8 mouse cellular contexts compared by ENCODE assay signal in the genomic region with DNA sequence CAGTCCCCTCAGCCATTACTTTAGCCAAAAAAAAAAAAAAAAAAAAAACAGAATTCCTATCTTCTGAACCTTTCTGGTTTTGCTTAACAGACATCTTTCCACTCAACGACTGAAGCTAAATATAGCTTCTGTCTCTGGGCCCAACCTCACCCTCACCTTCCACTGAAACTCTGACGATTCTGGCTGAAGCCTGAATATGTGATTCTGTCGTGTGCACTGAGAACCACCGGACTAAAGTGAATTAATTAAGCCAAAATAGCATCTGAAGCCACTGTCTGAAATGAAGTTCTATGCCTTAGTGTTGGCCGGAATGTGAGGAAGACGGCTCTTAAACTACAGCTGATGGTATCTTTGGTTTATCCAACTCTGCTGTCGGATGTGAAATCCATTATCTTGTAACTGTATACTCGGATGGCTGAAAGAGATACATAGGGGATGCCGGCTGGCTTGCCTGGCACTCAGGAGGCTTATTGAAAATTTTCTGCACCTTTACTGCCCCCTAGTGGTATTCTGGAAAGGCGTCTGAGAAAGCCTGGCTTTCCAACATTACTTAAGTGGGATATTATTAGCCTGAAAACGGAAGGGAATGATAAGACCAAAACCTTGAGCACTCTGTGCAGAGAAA.
DNase-seq lines count a peak whose midpoint lies in the region; ATAC-seq lines count a peak whose summit lies in the region.

No protein-coding gene starts in this region.

- peak; percentile 64 for DNase-seq in A20 (ENCODE audit: low read depth, low spot score)
- DNase-seq in adrenal gland, postnatal 36 days, result peak; percentile 59 to 75
- DNase-seq in heart, adult 8-10 months (ENCODE audit: low spot score), result peak; percentile 87
- DNase-seq in kidney, adult 18-20 months, result peak; percentile 52
- peak; percentile 45 to 63 for DNase-seq in left cerebral cortex, postnatal 36 days (ENCODE audit: low spot score in 2 of 2)
- peak; percentile 96 for DNase-seq in midbrain, embryonic 14.5 days
- DNase-seq in splenic B cell, adult 2 months (ENCODE audit: low read depth, low spot score), result peak; percentile 78

- no peaks in the 10 kb centered on the region for H3K27me3 ChIP-seq in embryonic facial prominence, embryonic 12.5 days
- no peaks in the 10 kb centered on the region for H3K27me3 ChIP-seq in midbrain, embryonic 14.5 days (ENCODE audit: control insufficient read depth, insufficient read depth, low read length)
- H3K27me3 ChIP-seq in splenic B cell, adult 2 months (ENCODE audit: control insufficient read depth, insufficient read depth, low read length, poor library complexity, severe bottlenecking), result no peaks in the 10 kb centered on the region

- ATAC-seq in embryonic facial prominence, embryonic 12.5 days (ENCODE audit: insufficient number of reproducible peaks, insufficient read depth, low FRiP score, low TSS enrichment), result 0 out of 2 replicates have a peak, but pooled peaks have one; percentile 23
- ATAC-seq in midbrain, embryonic 14.5 days (ENCODE audit: low FRiP score, low TSS enrichment), result peak; percentile 63

- H3K9ac ChIP-seq in embryonic facial prominence, embryonic 12.5 days, result no peak overlapping the region
- H3K9ac ChIP-seq in midbrain, embryonic 14.5 days (replicated peaks; ENCODE audit: low read length), result no peak overlapping the region

- peak overlapping the region; percentile 16; the same call in 1 of the 2 replicates for H3K4me2 ChIP-seq in embryonic facial prominence, embryonic 12.5 days (replicated peaks)
- H3K4me2 ChIP-seq in midbrain, embryonic 14.5 days (ENCODE audit: low read length), result peak overlapping the region; percentile 24; the same call in 1 of the 2 replicates

- H3K36me3 ChIP-seq in embryonic facial prominence, embryonic 12.5 days, result no peaks in the 10 kb centered on the region
- H3K36me3 ChIP-seq in midbrain, embryonic 14.5 days (ENCODE audit: control insufficient read depth, insufficient read depth, low read length), result no peaks in the 10 kb centered on the region
- H3K36me3 ChIP-seq in splenic B cell, adult 2 months (ENCODE audit: control insufficient read depth, insufficient read depth, low read length, poor library complexity, severe bottlenecking), result no peaks in the 10 kb centered on the region

- no peak overlapping the region for H3K27ac ChIP-seq in embryonic facial prominence, embryonic 12.5 days
- H3K27ac ChIP-seq in midbrain, embryonic 14.5 days (replicated peaks; ENCODE audit: low read depth, low read length), result no peak overlapping the region

- 13% methylated on average over 11 of the region's 11 CpGs for WGBS in embryonic facial prominence, embryonic 12.5 days
- 26% methylated on average over 11 of the region's 11 CpGs for WGBS in midbrain, embryonic 14.5 days

- H3K4me3 ChIP-seq in embryonic facial prominence, embryonic 12.5 days, result no peak overlapping the region
- H3K4me3 ChIP-seq in midbrain, embryonic 14.5 days (replicated peaks; ENCODE audit: low read depth, low read length), result no peak overlapping the region

- intact Hi-C loops in left cerebral cortex, postnatal 36 days (cut with DNase I), result loop anchor here (2.0 kb wide), 2 partner anchors 257 to 361 kb away; no protein-coding TSS in a partner anchor

- H3K9me3 ChIP-seq in embryonic facial prominence, embryonic 12.5 days, result no peaks in the 10 kb centered on the region
- H3K9me3 ChIP-seq in midbrain, embryonic 14.5 days (ENCODE audit: control insufficient read depth, low read length), result no peaks in the 10 kb centered on the region

- H3K4me1 ChIP-seq in embryonic facial prominence, embryonic 12.5 days, result peaks cover 12% of the 10 kb centered on the region; the same call in 1 of the 2 replicates
- no peaks in the 10 kb centered on the region; the same call in 1 of the 2 replicates for H3K4me1 ChIP-seq in midbrain, embryonic 14.5 days (ENCODE audit: control insufficient read depth, insufficient read depth, low read length)
